Mouse (Mus musculus) lung, postnatal 10 days (tissue): Measurements from ENCODE around the gene Csn1s2b.
"Not testable (repeated sequence)": the region's sequence is repeated elsewhere in the genome, so short reads cannot be mapped to it uniquely, and the experiment has no call there.

Experiments
- DNase-seq: peaks from one replicate; pipeline ENCODE4 v3.0.0; 2021

The Csn1s2b gene

GRCm38 (mm10) chr5:87807782-87808181 lies at the start of gene Csn1s2b:
Gene Csn1s2b, plus strand, starts transcription at chr5:87808082.
- DNase-seq, result no peak

DNA sequence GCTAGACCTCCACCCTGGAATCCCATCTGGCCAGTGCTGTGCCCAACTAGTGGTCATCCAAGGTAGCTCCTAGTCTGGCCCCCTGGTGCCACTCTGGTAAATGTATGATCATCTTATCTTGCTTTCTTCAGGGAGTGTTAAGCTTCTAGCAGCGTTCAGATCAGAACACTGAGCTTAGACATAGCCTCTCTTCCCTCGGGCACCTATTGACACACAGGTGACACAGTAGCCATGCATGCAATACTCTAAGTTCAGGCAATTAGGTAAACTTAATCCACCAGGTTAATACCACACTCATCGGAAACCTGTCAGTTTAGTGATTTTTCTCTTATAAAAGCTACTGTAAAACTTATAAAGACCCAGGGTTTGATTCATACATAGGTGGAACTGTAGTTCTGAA lies 43.3 kb upstream of the Csn1s2b start:
- no peak for DNase-seq

GRCm38 (mm10) chr5:87772151-87772550 lies 35.7 kb upstream of the Csn1s2b start:
- DNase-seq, result not testable (repeated sequence)

DNA sequence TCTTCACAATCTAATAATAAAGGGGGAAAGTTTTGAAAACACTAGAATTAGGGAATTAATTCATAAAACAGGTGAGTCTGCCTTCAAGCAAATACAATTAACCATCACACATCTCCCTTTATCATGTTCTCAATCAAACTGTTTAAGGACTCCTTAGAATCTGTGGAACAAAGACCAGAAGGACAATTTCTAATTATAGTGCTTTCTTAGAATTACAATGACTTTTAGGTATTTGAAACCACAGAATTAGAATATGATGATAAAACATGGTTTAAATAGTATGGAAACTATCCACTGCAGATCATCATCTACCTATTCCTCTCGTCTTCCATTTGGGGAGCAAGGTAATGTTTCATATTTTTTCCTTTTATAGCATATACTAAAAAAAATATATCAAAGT lies 33.6 kb upstream of the Csn1s2b start, which contains the start of gene Csn1s2a:
Csn1s2a (plus strand) TSS at position 301 of the 400 bp plus-strand sequence.
- DNase-seq, result no peak

GRCm38 (mm10) chr5:87782731-87783130 lies 25.2 kb upstream of the Csn1s2b start:
- no peak for DNase-seq

DNA sequence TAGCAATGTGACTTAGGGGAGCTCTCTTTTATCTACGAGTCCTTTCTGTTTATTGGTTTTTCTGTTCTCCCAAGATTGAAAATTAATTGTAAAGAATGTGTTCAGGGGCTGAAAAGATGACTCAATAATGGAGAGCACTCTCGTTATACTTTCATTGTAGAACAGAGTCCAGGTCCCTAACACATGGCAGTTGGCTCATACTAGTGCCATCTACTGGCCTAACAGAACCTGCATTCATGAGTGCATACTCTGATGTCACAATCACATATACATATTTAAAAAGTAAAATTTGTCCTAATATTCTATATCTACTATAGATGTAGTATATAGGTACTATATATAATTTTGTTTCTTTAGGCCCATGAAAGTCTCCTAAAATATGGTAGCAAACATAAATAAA lies 1.4 kb downstream of the Csn1s2b start:
- no peak for DNase-seq

DNA sequence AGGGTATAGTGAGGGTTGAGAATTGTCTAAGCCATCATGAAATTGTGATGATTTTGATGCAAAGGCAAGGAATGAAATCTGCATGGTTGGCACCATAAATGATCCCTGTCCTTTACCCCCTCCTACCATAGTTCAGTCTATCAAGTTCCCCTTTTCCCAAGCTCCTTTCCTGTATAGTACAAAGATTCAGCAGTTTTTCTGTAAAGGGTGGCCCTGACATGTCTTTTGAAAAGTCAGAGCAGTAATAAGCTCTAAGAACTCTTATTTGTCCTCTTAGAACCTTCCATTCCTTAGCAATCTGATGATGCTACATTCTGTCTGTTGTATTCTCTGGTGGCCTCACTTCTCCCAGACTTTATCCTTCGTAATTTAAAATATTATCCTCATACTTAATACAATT lies 17.5 kb downstream of the Csn1s2b start, which contains the start of gene Prr27:
Prr27 (plus strand) TSS at position 301 of the 400 bp plus-strand sequence.
- no peak for DNase-seq

DNA sequence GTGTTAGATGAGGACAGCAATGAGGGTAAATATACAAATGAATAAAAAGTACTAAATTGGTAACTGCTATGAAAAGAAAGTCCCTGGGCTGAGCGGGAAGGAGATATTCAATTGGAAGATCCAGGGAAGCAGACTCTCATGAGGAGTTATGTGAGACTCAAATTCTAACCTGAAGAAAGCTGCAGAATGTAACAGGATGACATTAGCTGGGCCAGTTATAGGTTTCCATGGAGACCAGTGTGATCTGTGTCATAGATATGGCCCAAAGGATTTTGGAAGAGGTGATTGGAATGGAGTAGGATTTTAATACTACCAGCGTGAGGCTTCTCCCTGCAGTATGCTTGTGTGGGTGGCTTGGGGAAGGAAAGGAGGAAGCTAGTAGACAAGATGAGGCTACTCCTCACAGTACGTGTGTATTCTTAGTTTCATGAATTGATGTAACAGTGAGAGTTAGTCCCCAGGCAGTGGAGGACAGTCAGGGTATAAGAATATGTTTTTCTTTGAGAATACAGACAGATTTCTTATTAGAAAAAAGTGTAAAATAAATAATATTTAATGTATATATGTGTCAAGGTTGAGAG lies 47.3 kb downstream of the Csn1s2b start:
- no peak for DNase-seq

GRCm38 (mm10) chr5:87870084-87870483 lies 62.2 kb downstream of the Csn1s2b start:
- no peak for DNase-seq

GRCm38 (mm10) chr5:87871423-87871822 lies 63.5 kb downstream of the Csn1s2b start:
- DNase-seq, result no peak
